14 mouse cellular contexts compared by ENCODE assay signal in the genomic region with DNA sequence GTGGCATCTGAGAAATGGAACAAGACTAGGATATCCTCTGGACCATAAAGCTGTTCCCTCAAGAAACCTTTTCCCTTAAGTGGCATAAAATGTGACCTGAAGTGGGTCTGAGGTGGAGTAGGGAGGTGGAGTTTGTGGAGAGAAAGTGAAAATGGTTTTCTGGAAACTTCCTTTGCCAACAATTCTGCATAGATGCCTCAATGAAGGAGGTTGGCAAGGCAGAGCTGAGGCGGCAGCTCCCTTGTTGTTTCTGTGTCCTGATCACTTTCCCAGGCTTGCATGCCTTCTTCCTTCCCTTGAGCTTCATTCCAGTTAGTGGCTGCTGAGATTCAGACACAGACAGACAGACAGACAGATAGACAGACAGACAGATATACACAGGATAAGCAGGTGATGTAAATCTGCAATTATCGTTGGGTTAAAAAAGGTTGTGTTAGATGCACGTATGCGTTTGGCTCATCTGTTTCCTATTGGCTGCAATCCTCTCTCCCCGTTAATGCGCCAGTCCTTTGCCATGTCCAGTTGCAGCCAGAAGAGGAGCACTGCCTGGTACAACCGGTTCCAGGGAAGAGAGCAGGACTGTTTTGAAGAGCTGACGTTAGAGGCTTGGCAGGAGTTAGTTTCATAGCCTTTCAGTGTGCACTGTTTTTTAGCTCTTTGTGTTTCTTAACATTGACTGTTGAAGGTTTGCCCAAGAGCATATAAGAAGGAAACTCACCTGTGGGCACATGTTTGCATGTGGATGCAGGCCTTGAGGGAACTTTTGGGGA.
DNase-seq lines count a peak whose midpoint lies in the region; ATAC-seq and TF ChIP-seq lines count a peak whose summit lies in the region.
"Had no signal": no experiment of that assay in that cellular context is flagged by ENCODE, and none has a peak within 500 bp of the region (broad histone marks: within the 10 kb centered on the region; RNA-seq: fewer than 3 reads in every experiment).

No protein-coding gene starts in this region.

- peak overlapping the region; percentile 55; the same call in 1 of the 2 replicates for H3K27ac ChIP-seq in forebrain, embryonic 15.5 days (replicated peaks)
- H3K27ac ChIP-seq in forebrain, embryonic 12.5 days: no peak overlapping the region
- no peak overlapping the region for H3K27ac ChIP-seq in hindbrain, postnatal 0 days
- no peak overlapping the region for H3K27ac ChIP-seq in hindbrain, embryonic 11.5 days (ENCODE audit: low read depth, low read length)
- H3K27ac ChIP-seq in limb, embryonic 13.5 days: peak overlapping the region; percentile 79

- H3K9me3 ChIP-seq in forebrain, embryonic 15.5 days: no peaks in the 10 kb centered on the region
- no peaks in the 10 kb centered on the region for H3K9me3 ChIP-seq in forebrain, embryonic 12.5 days
- 0 out of 2 replicates have a peak, but pooled peaks cover 2% of the 10 kb centered on the region for H3K9me3 ChIP-seq in hindbrain, postnatal 0 days (ENCODE audit: low read length)
- no peaks in the 10 kb centered on the region for H3K9me3 ChIP-seq in hindbrain, embryonic 11.5 days (ENCODE audit: control insufficient read depth, low read length)
- no peaks in the 10 kb centered on the region for H3K9me3 ChIP-seq in limb, embryonic 13.5 days

- H3K4me1 ChIP-seq in forebrain, embryonic 15.5 days: peaks cover 26% of the 10 kb centered on the region
- H3K4me1 ChIP-seq in forebrain, embryonic 12.5 days: peaks cover 29% of the 10 kb centered on the region
- peaks cover 17% of the 10 kb centered on the region for H3K4me1 ChIP-seq in hindbrain, postnatal 0 days (ENCODE audit: insufficient read depth, low read length)
- no peaks in the 10 kb centered on the region for H3K4me1 ChIP-seq in hindbrain, embryonic 11.5 days (replicated peaks; ENCODE audit: control insufficient read depth, insufficient read depth, low read length)
- peaks cover 69% of the 10 kb centered on the region for H3K4me1 ChIP-seq in limb, embryonic 13.5 days

- TF ChIP-seq CTCF in hindbrain, postnatal 0 days (IDR thresholded peaks at IDR 0.05; ENCODE audit: low read depth): peak; percentile 28; the same call in 1 of the 2 replicates

- no peaks in the 10 kb centered on the region for H3K36me3 ChIP-seq in forebrain, embryonic 15.5 days
- no peaks in the 10 kb centered on the region for H3K36me3 ChIP-seq in forebrain, embryonic 12.5 days (replicated peaks)
- H3K36me3 ChIP-seq in hindbrain, postnatal 0 days (ENCODE audit: insufficient read depth, low read length): no peaks in the 10 kb centered on the region
- H3K36me3 ChIP-seq in hindbrain, embryonic 11.5 days (ENCODE audit: control insufficient read depth, insufficient read depth, low read length): no peaks in the 10 kb centered on the region
- no peaks in the 10 kb centered on the region for H3K36me3 ChIP-seq in limb, embryonic 13.5 days

- no peak overlapping the region for H3K4me2 ChIP-seq in forebrain, embryonic 15.5 days (replicated peaks)
- H3K4me2 ChIP-seq in forebrain, embryonic 12.5 days: no peak overlapping the region
- no peak overlapping the region for H3K4me2 ChIP-seq in hindbrain, postnatal 0 days (ENCODE audit: low read depth, low read length)
- no peak overlapping the region for H3K4me2 ChIP-seq in hindbrain, embryonic 11.5 days (replicated peaks; ENCODE audit: low read depth, low read length)
- no peak overlapping the region for H3K4me2 ChIP-seq in limb, embryonic 13.5 days (replicated peaks)

- no peaks in the 10 kb centered on the region for H3K27me3 ChIP-seq in forebrain, embryonic 15.5 days
- H3K27me3 ChIP-seq in forebrain, embryonic 12.5 days: no peaks in the 10 kb centered on the region
- H3K27me3 ChIP-seq in hindbrain, postnatal 0 days (ENCODE audit: insufficient read depth, low read length): no peaks in the 10 kb centered on the region
- H3K27me3 ChIP-seq in hindbrain, embryonic 11.5 days (ENCODE audit: control insufficient read depth, insufficient read depth, low read length): no peaks in the 10 kb centered on the region
- no peaks in the 10 kb centered on the region for H3K27me3 ChIP-seq in limb, embryonic 13.5 days

- 83% methylated on average over 8 of the region's 8 CpGs for WGBS in forebrain, embryonic 15.5 days
- WGBS in forebrain, embryonic 12.5 days: 85% methylated on average over 8 of the region's 8 CpGs
- WGBS in hindbrain, postnatal 0 days: 82% methylated on average over 8 of the region's 8 CpGs
- WGBS in hindbrain, embryonic 11.5 days: 89% methylated on average over 8 of the region's 8 CpGs
- WGBS in limb, embryonic 13.5 days: 75% methylated on average over 8 of the region's 8 CpGs

- ATAC-seq in forebrain, embryonic 15.5 days (replicated peaks): no peak
- no peak for ATAC-seq in forebrain, embryonic 12.5 days (ENCODE audit: low FRiP score)
- ATAC-seq in hindbrain, postnatal 0 days: no peak
- ATAC-seq in hindbrain, embryonic 11.5 days (ENCODE audit: low FRiP score): no peak
- no peak for ATAC-seq in limb, embryonic 13.5 days (ENCODE audit: low FRiP score, low read depth)
- ATAC-seq: activated CD4-positive, CD25-positive, alpha-beta regulatory T cell, adult 4 months had no signal

- H3K4me3 ChIP-seq in forebrain, embryonic 15.5 days: no peak overlapping the region
- no peak overlapping the region for H3K4me3 ChIP-seq in forebrain, embryonic 12.5 days (replicated peaks)
- no peak overlapping the region for H3K4me3 ChIP-seq in hindbrain, postnatal 0 days (ENCODE audit: low read length)
- H3K4me3 ChIP-seq in hindbrain, embryonic 11.5 days (ENCODE audit: low read depth, low read length): no peak overlapping the region
- no peak overlapping the region for H3K4me3 ChIP-seq in limb, embryonic 13.5 days
- H3K4me3 ChIP-seq: megakaryocyte, embryonic 14.5 days had no signal

- H3K9ac ChIP-seq in forebrain, embryonic 15.5 days (replicated peaks): no peak overlapping the region
- H3K9ac ChIP-seq in forebrain, embryonic 12.5 days: no peak overlapping the region
- H3K9ac ChIP-seq in hindbrain, postnatal 0 days (replicated peaks; ENCODE audit: low read length): no peak overlapping the region
- no peak overlapping the region for H3K9ac ChIP-seq in hindbrain, embryonic 11.5 days (ENCODE audit: low read depth, low read length)
- H3K9ac ChIP-seq in limb, embryonic 13.5 days: no peak overlapping the region

- DNase-seq in hindbrain, postnatal 0 days (ENCODE audit: low spot score): no peak
- no peak for DNase-seq in hindbrain, embryonic 11.5 days (ENCODE audit: low spot score)
- DNase-seq in 3T3-L1 (ENCODE audit: low read depth, low spot score): peak; percentile 51
- DNase-seq in cerebellum, adult 18-20 months: no peak
- DNase-seq in ovary, adult 18-20 months (ENCODE audit: low spot score): no peak
- DNase-seq: cerebellum, postnatal 36 days; kidney, adult 11 months; layer of hippocampus, adult 9-11 months; left cerebral cortex, postnatal 4 days had no signal

Comparison
In these comparisons a context has a peak if more than half of its experiments do, and no peak if none do; other contexts are left out.
1. H3K27ac ChIP-seq: peak in forebrain, embryonic 15.5 days (single experiment) and limb, embryonic 13.5 days (single experiment); none in forebrain, embryonic 12.5 days (single experiment), hindbrain, postnatal 0 days (single experiment) and hindbrain, embryonic 11.5 days (single experiment).